Mouse (Mus musculus): ENCODE results near the gene Gsto1. TPM values are rescaled to one million over a fixed set of nuclear protein-coding genes. Genes with fewer than 3 reads are reported as not detected.

Gsto1 gene
- polyA plus RNA-seq (2014; fragmentation: Nextera tagmentation; extraction: Ambion mirVana) = 115 and 150 TPM in 2 replicates

DNA sequence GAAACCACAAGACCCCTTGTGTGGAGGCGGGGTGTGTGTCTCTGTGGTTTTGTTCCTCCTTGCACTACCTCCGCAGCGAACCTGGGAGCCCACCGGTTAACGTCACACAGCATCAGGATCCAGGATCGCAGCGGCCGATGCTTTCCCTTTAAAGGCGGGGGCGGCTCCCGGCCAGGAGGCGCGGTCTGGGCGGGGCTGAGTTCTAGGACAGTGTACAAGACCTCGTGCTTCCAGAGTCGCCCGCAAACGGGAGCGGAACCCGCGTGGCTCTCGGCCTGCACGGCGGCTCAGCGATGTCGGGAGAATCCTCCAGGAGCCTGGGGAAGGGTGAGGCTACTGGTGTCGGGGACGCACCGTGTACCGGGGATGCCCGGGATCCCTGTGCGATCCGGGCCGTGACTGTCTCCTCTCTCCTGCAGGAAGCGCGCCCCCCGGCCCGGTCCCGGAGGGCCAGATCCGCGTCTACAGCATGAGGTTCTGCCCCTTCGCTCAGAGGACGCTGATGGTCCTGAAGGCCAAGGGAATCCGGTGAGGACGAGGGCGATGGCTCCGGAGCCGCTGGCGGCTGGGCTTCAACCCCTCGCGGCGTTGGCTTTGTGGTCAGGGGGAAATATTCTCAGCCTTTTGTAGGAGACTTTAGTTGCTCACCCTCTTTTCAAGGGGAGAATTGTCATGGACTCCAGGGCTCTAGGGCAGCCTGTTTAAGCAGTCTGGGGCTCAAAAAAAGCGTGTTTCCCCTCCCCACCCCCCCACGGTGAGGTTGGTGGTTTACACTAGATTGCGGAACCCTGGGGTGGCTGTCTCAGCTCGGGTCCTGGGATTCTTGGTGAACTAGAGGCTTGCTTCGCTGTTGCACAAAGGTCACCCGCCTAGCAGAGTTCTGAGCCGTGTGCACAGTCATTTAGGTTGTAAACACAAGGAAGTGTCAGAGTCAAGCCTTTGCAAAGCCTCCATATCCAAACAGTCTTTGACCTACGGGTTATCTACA lies at the start of gene Gsto1:
Gene Gsto1 (plus strand): TSS at position 175 of the 988 bp plus-strand sequence.
- no peaks in the 10 kb centered on the region for H3K27me3 ChIP-seq (ENCODE audit: control insufficient read depth, insufficient read depth, low read length)
- peak within 1 kb of the TSS; percentile 68 for H3K9ac ChIP-seq (replicated peaks; ENCODE audit: low read length)
- DNase-seq (peak; percentile 92), ATAC-seq (ENCODE audit: low FRiP score, low TSS enrichment) (peak; percentile 92)
- no peaks in the 10 kb centered on the region for H3K9me3 ChIP-seq (ENCODE audit: control insufficient read depth, low read length)
- peaks cover 9% of the 10 kb centered on the region for H3K4me1 ChIP-seq (ENCODE audit: control insufficient read depth, insufficient read depth, low read length)
- H3K4me3 ChIP-seq (replicated peaks; ENCODE audit: low read depth, low read length) = peak within 1 kb of the TSS; percentile 52
- under 1% methylated on average over 60 of the region's 60 CpGs for WGBS
- peak within 1 kb of the TSS; percentile 70 for H3K27ac ChIP-seq (replicated peaks; ENCODE audit: low read depth, low read length)
- H3K4me2 ChIP-seq (ENCODE audit: low read length) = peak within 1 kb of the TSS; percentile 77
- H3K36me3 ChIP-seq (ENCODE audit: control insufficient read depth, insufficient read depth, low read length) = peaks cover 7% of the 10 kb centered on the region; the same call in 1 of the 2 replicates

DNA sequence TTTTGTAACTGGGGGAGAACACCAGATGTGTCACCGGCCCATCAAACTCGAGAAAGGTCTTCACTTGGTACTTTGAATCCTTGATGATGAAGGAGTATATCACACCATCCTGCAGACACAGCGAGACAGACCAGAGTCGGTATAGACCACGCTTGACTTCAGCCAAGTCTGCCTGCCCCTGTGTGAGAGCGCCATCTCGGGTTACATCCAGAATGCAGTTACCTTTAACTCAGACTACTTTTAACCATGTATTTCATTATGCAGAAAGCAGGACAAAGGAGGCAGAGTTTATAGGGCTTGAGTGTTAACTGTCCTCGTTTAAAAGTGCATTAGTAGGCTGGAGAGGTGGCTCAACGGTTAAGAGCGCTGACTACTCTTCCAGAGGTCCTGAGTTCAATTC lies 42.7 kb upstream of the Gsto1 start:
- Histone ChIP-seq H3K4me1 (ENCODE audit: control insufficient read depth, insufficient read depth, low read length) (no peaks in the 10 kb centered on the region), H3K9me3 (ENCODE audit: control insufficient read depth, low read length) (no peaks in the 10 kb centered on the region), H3K27ac (replicated peaks; ENCODE audit: low read depth, low read length) (no peak overlapping the region), H3K27me3 (ENCODE audit: control insufficient read depth, insufficient read depth, low read length) (no peaks in the 10 kb centered on the region), H3K9ac (replicated peaks; ENCODE audit: low read length) (no peak overlapping the region), H3K36me3 (ENCODE audit: control insufficient read depth, insufficient read depth, low read length) (no peaks in the 10 kb centered on the region), H3K4me3 (replicated peaks; ENCODE audit: low read depth, low read length) (no peak overlapping the region), H3K4me2 (ENCODE audit: low read length) (no peak overlapping the region)
- ATAC-seq (ENCODE audit: low FRiP score, low TSS enrichment) (no peak), DNase-seq (no peak)
- WGBS = 82% methylated on average over 10 of the region's 10 CpGs

DNA sequence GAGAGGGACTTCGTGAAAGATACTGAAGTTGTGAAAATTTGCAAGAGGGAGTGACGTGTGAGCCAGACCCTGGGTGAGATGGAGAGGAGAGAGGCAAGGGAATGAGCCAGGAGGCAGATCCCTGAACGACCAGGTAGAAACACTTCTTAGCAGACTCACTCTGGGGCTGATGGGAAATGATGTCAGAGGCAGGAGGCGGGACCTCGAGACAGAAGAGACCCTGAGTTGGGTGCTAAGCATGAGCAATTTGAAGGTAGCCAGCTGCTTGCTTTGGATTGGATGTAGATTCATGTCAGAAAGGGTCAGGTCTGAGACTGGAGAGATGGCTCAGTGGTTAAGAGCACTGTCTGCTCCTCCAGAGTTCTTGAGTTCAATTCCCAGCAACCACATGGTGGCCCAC lies 40.0 kb upstream of the Gsto1 start:
- 93% methylated on average over 5 of the region's 5 CpGs for WGBS
- no peak overlapping the region for H3K4me3 ChIP-seq (replicated peaks; ENCODE audit: low read depth, low read length)
- DNase-seq (no peak), ATAC-seq (ENCODE audit: low FRiP score, low TSS enrichment) (no peak)
- H3K36me3 ChIP-seq (ENCODE audit: control insufficient read depth, insufficient read depth, low read length) = no peaks in the 10 kb centered on the region
- no peak overlapping the region for H3K4me2 ChIP-seq (ENCODE audit: low read length)
- H3K27ac ChIP-seq (replicated peaks; ENCODE audit: low read depth, low read length) = no peak overlapping the region
- H3K9me3 ChIP-seq (ENCODE audit: control insufficient read depth, low read length) = no peaks in the 10 kb centered on the region
- H3K27me3 ChIP-seq (ENCODE audit: control insufficient read depth, insufficient read depth, low read length) = no peaks in the 10 kb centered on the region
- H3K4me1 ChIP-seq (ENCODE audit: control insufficient read depth, insufficient read depth, low read length) = no peaks in the 10 kb centered on the region
- no peak overlapping the region for H3K9ac ChIP-seq (replicated peaks; ENCODE audit: low read length)

DNA sequence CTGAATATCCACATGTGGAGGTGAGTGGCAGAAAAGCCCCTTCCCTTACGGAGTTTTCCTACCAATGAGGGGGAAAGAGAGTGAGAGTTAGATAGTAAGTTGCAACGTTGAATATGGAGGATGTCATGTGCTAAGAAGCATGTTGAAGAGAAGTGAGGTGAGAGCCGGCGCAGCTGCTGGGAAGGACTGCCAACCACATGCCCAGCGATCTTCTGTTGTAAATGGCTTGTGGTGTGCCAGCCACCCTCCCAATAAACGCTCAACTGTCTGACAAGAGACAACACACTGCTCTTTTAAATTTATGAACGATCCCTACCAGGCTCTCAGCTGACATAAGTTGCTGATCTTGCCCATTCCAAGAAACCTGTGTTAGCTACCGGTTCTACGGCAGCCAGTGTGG lies 37.1 kb upstream of the Gsto1 start:
- DNase-seq (no peak), ATAC-seq (ENCODE audit: low FRiP score, low TSS enrichment) (no peak)
- Histone ChIP-seq H3K4me1 (ENCODE audit: control insufficient read depth, insufficient read depth, low read length) (no peaks in the 10 kb centered on the region), H3K27ac (replicated peaks; ENCODE audit: low read depth, low read length) (no peak overlapping the region), H3K36me3 (ENCODE audit: control insufficient read depth, insufficient read depth, low read length) (no peaks in the 10 kb centered on the region), H3K4me2 (ENCODE audit: low read length) (no peak overlapping the region), H3K27me3 (ENCODE audit: control insufficient read depth, insufficient read depth, low read length) (no peaks in the 10 kb centered on the region), H3K9ac (replicated peaks; ENCODE audit: low read length) (no peak overlapping the region), H3K4me3 (replicated peaks; ENCODE audit: low read depth, low read length) (no peak overlapping the region), H3K9me3 (ENCODE audit: control insufficient read depth, low read length) (no peaks in the 10 kb centered on the region)
- WGBS = 93% methylated on average over 9 of the region's 9 CpGs

DNA sequence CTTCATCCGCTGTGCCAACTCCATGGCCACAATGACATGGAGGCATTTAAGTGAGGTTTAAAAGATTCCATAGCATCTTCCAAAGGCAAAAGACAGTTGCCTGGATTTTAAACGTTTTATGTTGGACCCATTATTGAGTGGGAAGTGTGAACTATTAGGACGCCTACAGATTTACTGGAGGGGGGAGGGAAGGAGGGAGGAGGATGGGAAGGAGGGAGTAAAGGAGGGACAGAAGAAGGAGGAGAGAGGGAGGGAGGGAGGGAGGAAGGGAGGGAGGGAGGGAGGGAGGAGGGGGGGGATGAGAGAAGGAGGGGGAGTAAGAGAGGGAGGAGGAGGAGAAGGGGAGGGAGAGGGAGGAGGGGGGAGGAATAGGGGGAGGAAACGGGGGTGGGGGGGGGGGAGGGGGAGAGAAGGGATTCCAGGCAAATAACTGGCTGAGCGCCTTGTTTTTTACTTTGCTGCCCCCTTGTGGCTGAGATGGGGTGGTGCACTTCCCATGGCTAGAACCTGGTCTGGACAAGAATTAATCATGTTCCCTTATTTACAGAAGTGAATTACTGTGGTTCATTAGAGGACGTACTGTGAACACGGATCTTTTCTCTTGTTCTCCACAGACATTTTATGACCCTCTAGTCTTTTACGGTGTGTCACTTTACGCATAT lies 33.8 kb upstream of the Gsto1 start:
- H3K27me3 ChIP-seq (ENCODE audit: control insufficient read depth, insufficient read depth, low read length) = no peaks in the 10 kb centered on the region
- no peak overlapping the region for H3K27ac ChIP-seq (replicated peaks; ENCODE audit: low read depth, low read length)
- H3K36me3 ChIP-seq (ENCODE audit: control insufficient read depth, insufficient read depth, low read length) = no peaks in the 10 kb centered on the region
- no peak overlapping the region for H3K9ac ChIP-seq (replicated peaks; ENCODE audit: low read length)
- no peak for ATAC-seq (ENCODE audit: low FRiP score, low TSS enrichment)
- WGBS = 23% methylated on average over 9 of the region's 9 CpGs
- H3K9me3 ChIP-seq (ENCODE audit: control insufficient read depth, low read length) = no peaks in the 10 kb centered on the region
- H3K4me1 ChIP-seq (ENCODE audit: control insufficient read depth, insufficient read depth, low read length) = no peaks in the 10 kb centered on the region
- H3K4me3 ChIP-seq (replicated peaks; ENCODE audit: low read depth, low read length) = no peak overlapping the region
- DNase-seq = peak; percentile 88
- H3K4me2 ChIP-seq (ENCODE audit: low read length) = no peak overlapping the region

DNA sequence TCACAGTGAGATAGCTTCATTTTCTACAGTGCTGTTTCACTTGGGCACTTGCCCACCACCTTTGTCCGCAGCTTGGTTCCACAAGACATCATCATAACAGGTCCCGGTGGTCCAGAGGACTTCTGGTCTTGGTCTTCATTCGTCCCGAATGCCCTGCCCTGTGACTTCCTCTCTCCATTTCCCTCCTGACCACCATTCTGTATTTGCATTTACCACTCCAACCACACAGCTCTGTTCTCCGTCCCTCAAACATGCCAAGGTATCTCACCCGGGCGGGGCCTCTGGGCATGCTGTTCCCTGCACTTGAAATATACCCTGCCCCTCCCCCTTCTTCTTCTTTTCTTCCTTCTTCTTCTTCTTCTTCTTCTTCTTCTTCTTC lies 33.3 kb upstream of the Gsto1 start:
- H3K9me3 ChIP-seq (ENCODE audit: control insufficient read depth, low read length) = no peaks in the 10 kb centered on the region
- H3K4me3 ChIP-seq (replicated peaks; ENCODE audit: low read depth, low read length) = no peak overlapping the region
- H3K9ac ChIP-seq (replicated peaks; ENCODE audit: low read length) = no peak overlapping the region
- DNase-seq (no peak), ATAC-seq (ENCODE audit: low FRiP score, low TSS enrichment) (no peak)
- 66% methylated on average over 7 of the region's 7 CpGs for WGBS
- no peaks in the 10 kb centered on the region for H3K36me3 ChIP-seq (ENCODE audit: control insufficient read depth, insufficient read depth, low read length)
- H3K4me2 ChIP-seq (ENCODE audit: low read length) = no peak overlapping the region
- H3K4me1 ChIP-seq (ENCODE audit: control insufficient read depth, insufficient read depth, low read length) = no peaks in the 10 kb centered on the region
- H3K27me3 ChIP-seq (ENCODE audit: control insufficient read depth, insufficient read depth, low read length) = no peaks in the 10 kb centered on the region
- no peak overlapping the region for H3K27ac ChIP-seq (replicated peaks; ENCODE audit: low read depth, low read length)

DNA sequence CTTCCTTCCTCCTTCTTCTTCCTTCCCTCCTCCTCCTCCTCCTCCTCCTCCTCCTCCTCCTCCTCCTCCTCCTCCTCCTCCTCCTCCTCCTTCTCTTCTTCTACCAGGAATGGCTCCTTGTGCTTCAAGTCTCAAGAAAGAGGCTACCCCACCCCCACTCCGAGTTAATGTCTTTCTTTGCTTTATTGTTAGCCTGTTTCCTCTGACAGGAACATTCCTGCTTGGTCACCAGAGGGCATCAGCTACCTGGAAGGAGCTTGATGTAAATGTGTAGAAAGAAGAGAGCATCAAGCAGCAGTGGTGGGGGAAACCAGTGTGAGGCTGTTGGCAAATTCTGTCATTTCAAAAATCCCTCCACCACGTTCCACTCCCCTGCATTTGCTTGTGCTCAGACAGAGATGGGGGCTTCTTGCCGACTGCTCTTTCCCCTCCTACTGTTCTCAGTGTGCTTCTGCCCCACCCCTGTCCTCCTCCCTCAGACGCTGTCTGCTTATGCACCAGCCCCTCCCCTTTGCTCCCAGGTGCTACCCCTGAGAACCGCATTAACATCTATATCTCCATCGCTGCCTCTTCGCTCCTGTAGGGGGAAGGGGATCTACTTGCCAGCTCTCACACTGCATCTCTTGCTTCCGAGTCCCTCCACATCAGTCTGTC lies 32.5 kb upstream of the Gsto1 start:
- no peaks in the 10 kb centered on the region for H3K9me3 ChIP-seq (ENCODE audit: control insufficient read depth, low read length)
- H3K27me3 ChIP-seq (ENCODE audit: control insufficient read depth, insufficient read depth, low read length) = no peaks in the 10 kb centered on the region
- DNase-seq = peak; percentile 74
- H3K4me1 ChIP-seq (ENCODE audit: control insufficient read depth, insufficient read depth, low read length) = no peaks in the 10 kb centered on the region
- no peak overlapping the region; the same call in 1 of the 2 replicates for H3K4me3 ChIP-seq (replicated peaks; ENCODE audit: low read depth, low read length)
- H3K36me3 ChIP-seq (ENCODE audit: control insufficient read depth, insufficient read depth, low read length) = no peaks in the 10 kb centered on the region
- no peak overlapping the region for H3K9ac ChIP-seq (replicated peaks; ENCODE audit: low read length)
- ATAC-seq (ENCODE audit: low FRiP score, low TSS enrichment) = no peak
- 0 out of 2 replicates have a peak overlapping the region, but pooled peaks have one; percentile 27 for H3K4me2 ChIP-seq (ENCODE audit: low read length)
- no peak overlapping the region for H3K27ac ChIP-seq (replicated peaks; ENCODE audit: low read depth, low read length)
- WGBS = 19% methylated on average over 8 of the region's 8 CpGs

DNA sequence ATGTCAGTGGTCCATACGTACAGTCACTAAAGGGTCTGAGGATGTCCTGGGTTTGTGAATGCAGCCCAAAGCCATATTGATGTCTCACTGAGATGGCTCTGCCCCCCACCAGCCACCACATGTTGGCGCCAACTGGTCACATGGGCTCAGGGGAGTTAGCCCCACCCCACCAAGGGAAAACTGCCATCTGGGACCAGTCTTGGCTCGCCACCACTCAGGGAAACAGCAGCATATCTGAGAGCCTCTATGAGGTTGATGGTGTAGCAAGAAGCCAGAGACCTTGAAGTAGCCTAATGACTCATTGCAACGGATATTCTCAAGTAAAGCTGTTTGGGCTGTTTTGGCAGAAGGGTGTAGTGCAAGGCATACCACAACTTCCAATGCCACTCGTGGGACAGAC lies 30.7 kb upstream of the Gsto1 start:
- Histone ChIP-seq H3K4me2 (ENCODE audit: low read length) (no peak overlapping the region), H3K4me1 (ENCODE audit: control insufficient read depth, insufficient read depth, low read length) (no peaks in the 10 kb centered on the region), H3K36me3 (ENCODE audit: control insufficient read depth, insufficient read depth, low read length) (no peaks in the 10 kb centered on the region), H3K27me3 (ENCODE audit: control insufficient read depth, insufficient read depth, low read length) (no peaks in the 10 kb centered on the region), H3K27ac (replicated peaks; ENCODE audit: low read depth, low read length) (no peak overlapping the region), H3K9me3 (ENCODE audit: control insufficient read depth, low read length) (no peaks in the 10 kb centered on the region), H3K9ac (replicated peaks; ENCODE audit: low read length) (no peak overlapping the region), H3K4me3 (replicated peaks; ENCODE audit: low read depth, low read length) (no peak overlapping the region)
- ATAC-seq (ENCODE audit: low FRiP score, low TSS enrichment) = no peak
- 86% methylated on average over 5 of the region's 5 CpGs for WGBS
- no peak for DNase-seq

Data from midbrain, embryonic 14.5 days (tissue).